Mouse (Mus musculus) gastrocnemius, adult 2 months (tissue): ENCODE measurements around the gene Lekr1. TPM values are rescaled to one million over a fixed set of nuclear protein-coding genes. Genes with fewer than 3 reads are reported as not detected.
"Not testable (repeated sequence)": the region's sequence is repeated elsewhere in the genome, so short reads cannot be mapped to it uniquely, and the experiment has no call there.

ENCODE experiments used
- DNase-seq: peaks from one replicate; pipeline ENCODE4 v3.0.0; 2022
- H3K27ac ChIP-seq: fragments of 200-600 bp; 2 replicates; pipeline ENCODE4 v1.8.1; 2022; ENCODE audit warnings: mild to moderate bottlenecking
- H3K4me3 ChIP-seq: fragments of 200-600 bp; 2 replicates; pipeline ENCODE4 v1.8.1; 2022; ENCODE audit warnings: mild to moderate bottlenecking, moderate library complexity
- CTCF ChIP-seq: fragments of 200-600 bp; IDR thresholded peaks from 2 replicates; pipeline ENCODE4 v1.8.1; 2022; ENCODE audit warnings: antibody characterized with exemption, mild to moderate bottlenecking, moderate library complexity
- intact Hi-C: fragments of 180-260 bp; cut with DNase I; formaldehyde crosslinking; loops from one replicate; pipeline ENCODE4 v1.15.1; 2025
- total RNA-seq, 2 experiments: library from RNA; stranded (reverse); gene quantifications; 2 replicates each; pipeline ENCODE4 v1.2.3; 2021

The Lekr1 gene
- total RNA-seq, 2 experiments from 2014 or later = 0.23 to 0.31 TPM

DNA sequence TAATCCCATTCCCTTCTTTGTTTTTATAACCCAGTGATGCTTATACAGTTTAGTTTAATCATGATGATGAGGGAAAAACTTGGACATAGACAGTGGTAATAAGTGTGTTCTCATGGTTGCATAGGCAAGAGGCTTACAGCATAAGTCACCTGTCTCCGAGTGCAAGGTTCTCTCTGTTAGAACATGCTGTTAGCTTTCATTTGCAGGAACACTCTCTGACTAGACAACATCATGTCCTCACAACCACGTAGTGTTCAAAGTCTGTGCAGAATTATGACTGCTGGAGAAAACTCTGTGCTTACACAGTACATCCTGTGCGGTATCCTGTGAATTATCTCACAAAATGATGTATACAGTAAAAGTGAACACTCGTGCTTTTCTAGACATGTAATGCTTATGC lies 57.6 kb downstream of the Lekr1 start:
- intact Hi-C loops = no loop called here
- DNase-seq = no peak
- no peak for TF ChIP-seq CTCF
- no peak overlapping the region for H3K4me3 ChIP-seq
- H3K27ac ChIP-seq = no peak overlapping the region

- Histone ChIP-seq H3K4me3 (no peak overlapping the region), H3K27ac (no peak overlapping the region)
- intact Hi-C loops = no loop called here
- TF ChIP-seq CTCF = no peak
- DNase-seq = no peak
Measured at GRCm38 (mm10) chr3:65737816-65738215, 71.8 kb downstream of the Lekr1 start.

- no peak for TF ChIP-seq CTCF
- intact Hi-C loops = no loop called here
- Histone ChIP-seq H3K4me3 (no peak overlapping the region), H3K27ac (no peak overlapping the region)
- no peak for DNase-seq
Measured at GRCm38 (mm10) chr3:65744936-65745335, 78.9 kb downstream of the Lekr1 start.

DNA sequence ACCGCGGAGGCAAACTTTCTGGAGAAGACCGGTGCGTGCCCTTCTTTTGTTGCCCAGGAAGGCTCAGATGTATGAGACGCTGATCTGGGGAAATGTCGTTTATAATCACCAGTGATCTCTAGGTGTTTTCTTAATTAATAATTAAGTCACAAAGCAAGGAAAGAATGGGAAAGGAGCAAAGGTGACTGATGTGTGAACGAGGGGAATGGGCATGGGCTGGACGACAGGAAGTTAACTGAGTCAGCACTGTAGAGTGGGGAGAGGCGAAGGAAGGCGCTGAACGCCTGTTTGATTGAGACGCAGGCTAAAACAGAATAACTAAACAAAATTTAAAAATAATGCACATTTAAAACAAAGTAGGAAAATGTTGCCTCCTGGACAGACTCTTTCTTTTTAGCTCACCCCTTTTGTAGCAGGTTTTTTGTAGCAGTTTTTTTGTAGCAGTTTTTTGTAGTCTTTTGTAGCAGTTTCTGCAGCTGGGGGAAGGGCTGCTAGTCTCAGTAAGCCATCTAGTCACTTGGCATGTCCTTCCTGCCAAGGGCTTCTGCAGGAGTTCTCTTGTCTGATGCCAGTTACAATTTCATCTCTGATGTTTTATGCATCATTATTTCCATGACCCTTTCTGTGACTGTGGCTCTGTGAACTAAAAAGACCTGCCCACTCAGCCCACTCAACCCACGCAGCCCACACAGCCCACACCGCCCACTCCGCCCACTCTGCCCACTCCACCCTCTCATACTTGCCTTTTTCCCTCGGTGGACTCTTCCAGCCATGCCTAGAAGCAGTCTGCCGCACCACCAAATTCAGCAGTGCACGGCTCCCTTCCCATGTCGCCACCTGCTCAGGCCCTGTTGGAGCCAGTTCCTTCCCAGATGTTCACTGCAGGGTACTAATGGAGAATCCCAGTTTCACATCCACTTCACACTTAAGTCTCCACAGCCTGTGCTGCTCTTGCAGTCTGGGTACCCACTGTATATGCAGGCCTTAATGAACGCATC lies 98.8 kb downstream of the Lekr1 start:
- intact Hi-C loops = no loop called here
- no peak for DNase-seq
- Histone ChIP-seq H3K4me3 (no peak overlapping the region), H3K27ac (no peak overlapping the region)
- TF ChIP-seq CTCF = no peak

DNA sequence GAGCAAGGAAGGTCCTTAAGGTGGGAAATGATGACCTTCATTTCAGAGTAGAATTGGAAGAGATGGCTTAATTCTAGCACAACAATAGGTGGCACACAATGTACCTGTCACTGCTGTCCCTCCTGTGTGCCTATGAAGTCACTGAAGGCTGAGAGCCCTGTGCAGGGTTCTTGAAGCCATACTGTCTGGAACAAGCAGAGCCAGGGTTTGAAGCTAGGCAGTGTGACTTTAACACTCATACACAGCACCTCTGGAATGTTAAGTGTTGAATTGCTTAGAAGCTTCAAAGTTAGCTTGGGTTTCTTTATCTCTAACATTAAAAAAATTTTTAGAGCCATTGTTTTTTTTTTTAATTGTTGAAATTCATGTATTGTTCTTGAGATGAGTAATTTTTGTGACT lies 100.4 kb downstream of the Lekr1 start:
- TF ChIP-seq CTCF = no peak
- no peak overlapping the region for H3K27ac ChIP-seq
- intact Hi-C loops = no loop called here
- DNase-seq = no peak
- no peak overlapping the region for H3K4me3 ChIP-seq

DNA sequence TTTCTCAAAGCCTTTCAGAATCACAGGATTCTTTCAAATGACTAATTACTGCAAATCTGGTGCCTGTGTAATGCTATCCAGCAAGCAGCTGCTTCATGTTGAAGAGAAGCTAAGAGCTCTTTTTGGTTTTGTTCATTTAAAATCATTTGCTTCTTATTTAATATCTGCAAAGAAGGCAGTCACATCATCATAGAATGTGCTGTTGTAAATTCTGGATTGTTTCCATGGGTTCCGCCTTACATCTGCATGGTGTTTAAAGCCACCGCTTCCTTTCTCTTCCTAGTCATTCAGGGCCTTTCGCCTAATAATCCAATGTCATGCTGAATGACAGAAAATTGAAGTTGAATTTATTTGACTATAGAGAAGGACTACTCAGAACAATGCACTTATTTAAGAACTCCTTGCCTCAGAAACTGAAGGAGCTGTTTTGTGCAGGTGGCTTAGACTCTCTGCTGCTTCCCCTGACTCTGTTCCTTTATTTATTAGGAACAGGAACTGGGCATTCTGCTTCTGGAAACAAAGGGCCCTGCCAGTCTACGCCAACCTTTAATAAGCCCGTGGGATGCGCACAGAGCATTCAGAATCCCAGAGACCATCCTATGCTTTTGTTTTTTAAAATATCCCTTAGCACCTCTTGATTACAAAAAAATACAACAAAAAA lies 101.3 kb downstream of the Lekr1 start:
- intact Hi-C loops = no loop called here
- Histone ChIP-seq H3K4me3 (no peak overlapping the region), H3K27ac (no peak overlapping the region)
- TF ChIP-seq CTCF = no peak
- DNase-seq = no peak

DNA sequence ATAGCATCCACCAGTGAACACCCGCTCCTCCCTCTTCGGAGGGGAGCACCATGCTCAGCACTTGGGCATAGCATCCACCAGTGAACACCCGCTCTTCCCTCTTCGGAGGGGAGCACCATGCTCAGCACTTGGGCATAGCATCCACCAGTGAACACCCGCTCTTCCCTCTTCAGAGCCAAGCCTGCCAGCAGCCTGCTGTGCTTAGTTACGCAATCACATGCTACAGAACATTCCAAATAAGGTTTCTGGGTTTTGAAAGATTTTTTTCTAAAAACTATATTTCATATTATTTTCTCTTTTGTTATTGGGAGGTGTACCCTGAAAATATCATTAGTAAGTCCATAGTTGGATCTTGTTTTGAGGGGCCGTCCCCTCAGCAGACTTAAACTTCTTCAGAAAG lies 103.6 kb downstream of the Lekr1 start:
- H3K27ac ChIP-seq, intact Hi-C loops, H3K4me3 ChIP-seq, DNase-seq: not testable (repeated sequence)

DNA sequence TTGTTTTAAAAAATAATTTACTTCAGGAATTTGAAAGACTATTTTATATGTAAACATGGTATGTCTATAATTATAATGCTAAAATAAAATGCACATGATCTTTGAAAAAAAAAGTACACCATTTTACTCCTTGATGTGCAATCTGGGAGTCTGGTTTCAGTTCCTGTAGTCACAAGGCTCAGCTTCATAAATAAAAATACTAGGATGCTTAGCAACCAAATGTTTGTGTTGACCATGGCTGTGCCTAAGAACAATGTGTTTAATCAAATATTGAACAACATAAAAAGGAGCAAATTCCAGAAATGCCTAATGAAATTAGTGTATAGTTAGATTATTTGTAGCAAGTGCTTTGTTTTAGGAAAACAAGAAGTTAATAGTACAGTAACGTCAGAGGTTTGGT lies 107.9 kb downstream of the Lekr1 start:
- Histone ChIP-seq H3K4me3 (no peak overlapping the region), H3K27ac (no peak overlapping the region)
- TF ChIP-seq CTCF = no peak
- no peak for DNase-seq
- intact Hi-C loops = no loop called here

- no peak for DNase-seq
- TF ChIP-seq CTCF = no peak
- H3K4me3 ChIP-seq = no peak overlapping the region
- intact Hi-C loops = no loop called here
- no peak overlapping the region for H3K27ac ChIP-seq
Measured at GRCm38 (mm10) chr3:65775096-65775495, 109.1 kb downstream of the Lekr1 start.

DNA sequence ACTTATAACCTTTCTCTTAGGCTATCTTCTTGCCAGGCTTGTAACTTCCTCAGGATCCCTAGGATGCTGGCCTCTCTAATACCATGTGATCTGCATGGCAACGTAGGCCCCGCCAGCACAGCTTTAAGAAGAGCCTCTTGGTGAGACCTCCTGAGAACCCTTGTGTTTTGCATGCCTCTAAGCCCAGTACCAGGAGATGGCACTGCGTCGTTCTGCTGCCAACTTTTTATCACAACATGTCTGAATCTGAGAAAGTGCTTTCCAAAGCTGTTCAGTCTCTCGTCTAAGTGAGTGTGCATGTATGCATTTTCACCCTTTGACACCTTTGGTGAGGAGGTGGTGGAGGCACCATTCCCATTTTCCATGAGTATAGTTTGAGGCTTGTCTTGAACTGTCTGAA lies 116.2 kb downstream of the Lekr1 start:
- DNase-seq = no peak
- intact Hi-C loops = no loop called here
- no peak for TF ChIP-seq CTCF

GRCm38 (mm10) chr3:65790076-65790685 lies 124.2 kb downstream of the Lekr1 start:
- H3K4me3 ChIP-seq = no peak overlapping the region
- intact Hi-C loops = no loop called here
- no peak overlapping the region for H3K27ac ChIP-seq
- no peak for DNase-seq
- TF ChIP-seq CTCF = no peak

More for the DNA sequence above, 116.2 kb downstream of the Lekr1 start:
- H3K4me3 ChIP-seq = no peak overlapping the region
- H3K27ac ChIP-seq = no peak overlapping the region

GRCm38 (mm10) chr3:65793561-65793960 lies 127.5 kb downstream of the Lekr1 start:
- Histone ChIP-seq H3K27ac (no peak overlapping the region), H3K4me3 (no peak overlapping the region)
- no peak for TF ChIP-seq CTCF
- intact Hi-C loops = no loop called here
- no peak for DNase-seq

GRCm38 (mm10) chr3:65794711-65795110 lies 128.7 kb downstream of the Lekr1 start:
- Histone ChIP-seq H3K27ac (no peak overlapping the region), H3K4me3 (no peak overlapping the region)
- intact Hi-C loops = no loop called here
- no peak for TF ChIP-seq CTCF
- no peak for DNase-seq
